Mouse (Mus musculus) CH12.LX (cell line): Measurements from ENCODE around the gene Rbks. TPM values are rescaled to one million over a fixed set of nuclear protein-coding genes. Genes with fewer than 3 reads are reported as not detected.

Experiments used
- DNase-seq: peaks from one replicate; pipeline ENCODE4 v3.0.0-alpha.2; 2013; ENCODE audit errors: extremely low read depth
- H3K27ac ChIP-seq: 2 replicates; pipeline ENCODE4 v1.5.1; 2012; ENCODE audit warnings: low read depth, mild to moderate bottlenecking, control low read depth, moderate library complexity; ENCODE audit not compliant: insufficient read depth
- H3K27me3 ChIP-seq: replicated peaks from 2 replicates; pipeline ENCODE3; 2012; ENCODE audit warnings: inconsistent platforms
- H3K36me3 ChIP-seq, 2 experiments: replicated peaks in 1 of 2; 2 replicates each; pipeline versions ENCODE3 to v1.6.1; 2012; ENCODE audit warnings: inconsistent platforms in 1 of 2, low read length in 1 of 2, mild to moderate bottlenecking in 1 of 2, mixed read lengths in 1 of 2, moderate library complexity in 1 of 2; ENCODE audit not compliant: control insufficient read depth in 1 of 2, insufficient read depth in 1 of 2
- H3K4me1 ChIP-seq, 2 experiments: 2 replicates each; pipeline ENCODE4 v1.6.1; 2012; ENCODE audit warnings: inconsistent platforms in 1 of 2, moderate library complexity in 1 of 2; ENCODE audit not compliant: insufficient read depth in 2 of 2, control insufficient read depth in 1 of 2
- H3K4me2 ChIP-seq: 2 replicates; pipeline ENCODE4 v1.6.1; 2012; ENCODE audit warnings: low read depth, mild to moderate bottlenecking, control low read depth; ENCODE audit not compliant: poor library complexity, insufficient read depth, severe bottlenecking
- H3K4me3 ChIP-seq, 3 experiments: fragments of 150-350 bp in 1 of 3; sonication (generic) in 1 of 3; replicated peaks in 1 of 3; 2 replicates each; pipeline versions ENCODE3 to v1.5.1; 2011 to 2012; ENCODE audit warnings: low read depth in 2 of 3, low read length in 2 of 3, mild to moderate bottlenecking in 2 of 3, moderate library complexity in 2 of 3, control low read depth in 1 of 3, improper control_type of control experiment in 1 of 3, inconsistent platforms in 1 of 3, mixed read lengths in 1 of 3; ENCODE audit not compliant: poor library complexity in 1 of 3
- H3K79me2 ChIP-seq: replicated peaks from 2 replicates; pipeline ENCODE4 v1.6.1; 2012; ENCODE audit warnings: mild to moderate bottlenecking, moderate library complexity; ENCODE audit not compliant: control insufficient read depth, poor library complexity, insufficient read depth, severe bottlenecking; ENCODE audit errors: extremely low read depth
- H3K9ac ChIP-seq: 2 replicates; pipeline ENCODE4 v1.6.1; 2012; ENCODE audit warnings: low read depth, mild to moderate bottlenecking, control low read depth, moderate library complexity; ENCODE audit not compliant: insufficient read depth
- H3K9me3 ChIP-seq: replicated peaks from 2 replicates; pipeline ENCODE3; 2012; ENCODE audit warnings: low read length, inconsistent platforms, mixed read lengths
- BHLHE40 ChIP-seq: IDR thresholded peaks from 2 replicates; pipeline ENCODE4 v1.6.1; 2011; ENCODE audit warnings: mild to moderate bottlenecking, low read depth, low read length, improper control_type of control experiment
- CTCF ChIP-seq, 2 experiments: IDR thresholded peaks in 1 of 2; conservative IDR thresholded peaks in 1 of 2; 2 replicates each; pipeline ENCODE4 v1.5.1; 2011 to 2012; ENCODE audit warnings: low read depth in 2 of 2, low read length in 2 of 2, improper control_type of control experiment in 1 of 2, inconsistent platforms in 1 of 2, mild to moderate bottlenecking in 1 of 2, moderate library complexity in 1 of 2
- E2F4 ChIP-seq: IDR thresholded peaks from 2 replicates; pipeline ENCODE4 v1.6.1; 2011; ENCODE audit warnings: low read depth, low read length, improper control_type of control experiment; ENCODE audit not compliant: insufficient replicate concordance
- ELF1 ChIP-seq: IDR thresholded peaks from 2 replicates; pipeline ENCODE4 v1.6.1; 2014; ENCODE audit warnings: low read depth, mild to moderate bottlenecking, inconsistent platforms, low read length, improper control_type of control experiment
- ETS1 ChIP-seq: conservative IDR thresholded peaks from 2 replicates; pipeline ENCODE4 v1.6.1; 2012; ENCODE audit warnings: low read depth, mild to moderate bottlenecking, inconsistent platforms, low read length, improper control_type of control experiment, moderate library complexity
- IRF4 ChIP-seq: IDR thresholded peaks from 2 replicates; pipeline ENCODE4 v1.6.1; 2014; ENCODE audit warnings: low read depth, mild to moderate bottlenecking, inconsistent platforms, low read length, improper control_type of control experiment
- JUN ChIP-seq: IDR thresholded peaks from 2 replicates; pipeline ENCODE4 v1.6.1; 2011; ENCODE audit warnings: low read depth, mild to moderate bottlenecking, low read length, improper control_type of control experiment, moderate library complexity; ENCODE audit not compliant: insufficient read depth
- JUND ChIP-seq: conservative IDR thresholded peaks from 2 replicates; pipeline ENCODE4 v1.6.1; 2011; ENCODE audit warnings: low read depth, low read length, improper control_type of control experiment
- MAZ ChIP-seq: IDR thresholded peaks from 2 replicates; pipeline ENCODE4 v1.6.1; 2012; ENCODE audit warnings: low read depth, mild to moderate bottlenecking, inconsistent platforms, low read length, improper control_type of control experiment, moderate library complexity
- MEF2A ChIP-seq: IDR thresholded peaks from 2 replicates; pipeline ENCODE4 v1.6.1; 2014; ENCODE audit warnings: low read depth, mild to moderate bottlenecking, inconsistent platforms, low read length, improper control_type of control experiment, borderline replicate concordance
- MXI1 ChIP-seq: IDR thresholded peaks from 2 replicates; pipeline ENCODE4 v1.6.1; 2011; ENCODE audit warnings: mild to moderate bottlenecking, low read depth, low read length, improper control_type of control experiment
- MYC ChIP-seq: IDR thresholded peaks from 2 replicates; pipeline ENCODE4 v1.6.1; 2011; ENCODE audit warnings: low read depth, mild to moderate bottlenecking, improper control_type of control experiment, low read length
- NELFE ChIP-seq: IDR thresholded peaks from 2 replicates; pipeline ENCODE4 v1.6.1; 2011; ENCODE audit warnings: low read depth, low read length, improper control_type of control experiment
- NRF1 ChIP-seq: IDR thresholded peaks from 2 replicates; pipeline ENCODE4 v1.6.1; 2014; ENCODE audit warnings: low read depth, mild to moderate bottlenecking, inconsistent platforms, low read length, improper control_type of control experiment, moderate library complexity
- POLR2A ChIP-seq: IDR thresholded peaks from 2 replicates; pipeline ENCODE4 v1.6.1; 2011; ENCODE audit warnings: low read depth, mild to moderate bottlenecking, improper control_type of control experiment, low read length
- POLR2AphosphoS2 ChIP-seq: IDR thresholded peaks from 2 replicates; pipeline ENCODE4 v1.6.1; 2011; ENCODE audit warnings: low read depth, low read length, improper control_type of control experiment
- SIN3A ChIP-seq: IDR thresholded peaks from 2 replicates; pipeline ENCODE4 v1.6.1; 2012; ENCODE audit warnings: low read length, improper control_type of control experiment, inconsistent platforms
- SMC3 ChIP-seq: IDR thresholded peaks from 2 replicates; pipeline ENCODE4 v1.6.1; 2011; ENCODE audit warnings: low read depth, low read length, improper control_type of control experiment
- TBP ChIP-seq: conservative IDR thresholded peaks from 2 replicates; pipeline ENCODE4 v1.6.1; 2011; ENCODE audit warnings: low read depth, low read length, improper control_type of control experiment
- USF2 ChIP-seq: conservative IDR thresholded peaks from 2 replicates; pipeline ENCODE4 v1.6.1; 2011; ENCODE audit warnings: low read depth, low read length, improper control_type of control experiment
- ZMIZ1 ChIP-seq: IDR thresholded peaks from 2 replicates; pipeline ENCODE4 v1.6.1; 2012; ENCODE audit warnings: low read depth, mild to moderate bottlenecking, inconsistent platforms, low read length, improper control_type of control experiment
- dilution Hi-C: fragments of 300-500 bp; cut with MboI; formaldehyde crosslinking; loops from 2 replicates; pipeline ENCODE4 v1.14.3; 2020; ENCODE audit warnings: low sequenced_read_pairs; ENCODE audit not compliant: extremely low pct_unique_long_range_greater_than_20kb, extremely low pct_ligation_motif_present
- in situ Hi-C: fragments of 300-500 bp; cut with MboI; formaldehyde crosslinking; loops from 3 replicates; pipeline ENCODE4 v1.14.3; 2019; ENCODE audit warnings: low sequenced_read_pairs, low pct_ligation_motif_present, low pct_unique_long_range_greater_than_20kb, mixed read lengths
- polyA plus RNA-seq: library from polyadenylated mRNA; unstranded; fragments of >175 nt; gene quantifications from 2 replicates; pipeline ENCODE4 v1.2.1, GENCODE M21; 2012; ENCODE audit warnings: low read depth; ENCODE audit not compliant: insufficient read length
- total RNA-seq, 2 experiments: library from RNA; depleted of rRNA; stranded (reverse); fragments of 300-350 nt in 1 of 2; fragments of >200 nt in 1 of 2; gene quantifications; 2 replicates each; pipeline ENCODE4 v1.2.3; 2012 to 2014

Gene Rbks
- total and polyA plus RNA-seq, 3 experiments: 3.6 to 9.2 (median 6.8) TPM

DNA sequence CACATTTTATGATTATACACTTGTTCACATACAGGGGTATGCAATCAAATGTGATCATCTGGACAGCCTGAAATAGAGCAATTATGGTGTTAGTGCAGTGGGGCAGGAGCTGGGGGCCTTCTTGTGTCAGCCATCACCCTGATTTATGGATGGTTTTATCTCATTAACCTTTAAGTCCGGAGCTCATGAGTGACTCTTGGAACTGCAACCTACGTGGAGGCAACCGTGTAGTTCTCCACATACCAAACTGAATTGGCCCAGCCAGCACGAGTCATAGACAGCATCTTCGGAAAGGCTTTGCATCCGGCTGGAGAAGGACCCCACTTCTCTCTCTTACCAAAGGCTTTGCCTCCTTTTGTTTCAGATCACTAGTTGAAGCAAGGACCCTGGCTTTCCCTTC lies 93.7 kb downstream of the Rbks start:
- Histone ChIP-seq H3K4me1 (peaks cover 6 to 12% of the 10 kb centered on the region in 2 experiments; a peak in 2 of 4 replicates), H3K36me3 (no peaks in the 10 kb centered on the region), H3K27ac (no peak overlapping the region), H3K9ac (no peak overlapping the region), H3K9me3 (no peaks in the 10 kb centered on the region), H3K4me3 (no peak overlapping the region), H3K4me2 (no peak overlapping the region), H3K27me3 (no peaks in the 10 kb centered on the region), H3K79me2 (no peaks in the 10 kb centered on the region)
- TF ChIP-seq ZMIZ1 (no peak), NRF1 (no peak), MXI1 (no peak), E2F4 (no peak), SMC3 (no peak), MAZ (no peak), NELFE (no peak), CTCF (conservative IDR thresholded peaks at IDR 0.05 in 1 of 2, IDR thresholded peaks at IDR 0.05 in 1 of 2; ENCODE audit: low read depth in 2 of 2, low read length in 2 of 2) (no peak), USF2 (no peak), ETS1 (no peak), TBP (no peak), MYC (no peak), MEF2A (no peak), SIN3A (no peak), JUND (no peak), POLR2AphosphoS2 (no peak), POLR2A (no peak), IRF4 (no peak)
- DNase-seq: no peak
- dilution Hi-C loops: no loop called here
- in situ Hi-C loops: no loop called here

DNA sequence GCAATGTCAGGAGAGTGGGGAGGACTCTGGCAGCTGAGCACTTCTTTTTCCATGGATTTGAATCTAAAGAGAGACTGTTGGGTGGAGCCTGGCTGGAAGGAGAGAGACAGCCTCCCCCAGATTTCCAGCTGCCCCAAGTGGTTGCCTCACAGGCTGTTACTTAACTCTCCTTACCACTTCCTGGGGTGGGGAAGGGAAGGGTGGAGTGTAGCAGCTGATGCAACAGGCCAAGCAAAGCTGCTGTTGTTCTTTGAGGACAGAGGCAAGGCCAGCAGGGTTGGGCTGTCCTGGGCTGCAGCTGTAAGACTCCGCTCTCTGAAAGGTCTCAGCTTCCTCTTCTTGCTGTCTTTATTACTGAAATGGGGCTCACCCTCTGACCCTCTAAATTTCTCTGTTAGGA lies 95.0 kb downstream of the Rbks start:
- peak overlapping the region in 1 of 3 experiments; percentile 49 for H3K4me3 ChIP-seq
- no peaks in the 10 kb centered on the region for H3K9me3 ChIP-seq
- TF ChIP-seq ELF1: peak; percentile 48; the same call in 1 of the 2 replicates
- no peak for TF ChIP-seq BHLHE40
- peak; percentile 42; the same call in 1 of the 2 replicates for TF ChIP-seq ETS1
- TF ChIP-seq JUN: no peak
- peak overlapping the region; percentile 26; the same call in 1 of the 2 replicates for H3K27ac ChIP-seq
- peaks cover 6 to 12% of the 10 kb centered on the region in 2 experiments; a peak in 2 of 4 replicates for H3K4me1 ChIP-seq
- H3K9ac ChIP-seq: peak overlapping the region; percentile 59
- H3K4me2 ChIP-seq: no peak overlapping the region
- dilution Hi-C loops (no loop called here), in situ Hi-C loops (no loop called here)
- no peaks in the 10 kb centered on the region for H3K36me3 ChIP-seq
- no peaks in the 10 kb centered on the region for H3K27me3 ChIP-seq
- no peaks in the 10 kb centered on the region for H3K79me2 ChIP-seq
- peak; percentile 58 for DNase-seq
